Mouse (Mus musculus) erythroblast, embryonic 14.5 days (primary cell): ENCODE data around the gene Cd79a. TPM values are rescaled to one million over a fixed set of nuclear protein-coding genes. Genes with fewer than 3 reads are reported as not detected.

Experiments
- H3K27me3 ChIP-seq: 2 replicates; pipeline ENCODE4 v1.6.1; 2012; ENCODE audit warnings: inconsistent platforms; ENCODE audit not compliant: control insufficient read depth
- H3K36me3 ChIP-seq: 2 replicates; pipeline ENCODE4 v1.6.1; 2012; ENCODE audit warnings: mild to moderate bottlenecking, inconsistent platforms; ENCODE audit not compliant: control insufficient read depth
- H3K4me1 ChIP-seq: 2 replicates; pipeline ENCODE4 v1.6.1; 2012; ENCODE audit warnings: inconsistent platforms; ENCODE audit not compliant: control insufficient read depth
- H3K4me3 ChIP-seq: replicated peaks from 2 replicates; pipeline ENCODE3; 2012; ENCODE audit warnings: moderate library complexity, mild to moderate bottlenecking, inconsistent platforms
- H3K9me3 ChIP-seq: 2 replicates; pipeline ENCODE4 v1.6.1; 2012; ENCODE audit warnings: low read length, inconsistent platforms, mixed read lengths; ENCODE audit not compliant: control insufficient read depth
- GATA1 ChIP-seq: IDR thresholded peaks from 2 replicates; pipeline ENCODE4 v1.6.1; 2012; ENCODE audit warnings: low read length, inconsistent platforms, mixed read lengths
- TAL1 ChIP-seq: IDR thresholded peaks from 3 replicates; pipeline ENCODE4 v1.6.1; 2012; ENCODE audit warnings: low read length, inconsistent platforms, mixed read lengths
- polyA plus RNA-seq: library from polyadenylated mRNA; stranded (reverse); fragments of >175 nt; gene quantifications from 2 replicates; pipeline ENCODE4 v1.2.3, GENCODE M21; 2012

Gene Cd79a
- 0.08 and 0.10 TPM in 2 replicates for polyA plus RNA-seq

- Histone ChIP-seq H3K9me3 (no peaks in the 10 kb centered on the region), H3K4me3 (no peak within 1 kb of the TSS), H3K4me1 (peaks cover 20% of the 10 kb centered on the region), H3K27me3 (no peaks in the 10 kb centered on the region), H3K36me3 (peaks cover 2% of the 10 kb centered on the region)
- TF ChIP-seq TAL1 (no peak), GATA1 (no peak)
These were observed at the start of gene Cd79a for GRCm38 (mm10) chr7:24897224-24897623. TSS of gene Cd79a (plus strand) at chr7:24897381.

GRCm38 (mm10) chr7:24850162-24850561 is 47.0 kb upstream of the Cd79a start:
- Histone ChIP-seq H3K4me1 (peaks cover 98% of the 10 kb centered on the region), H3K36me3 (peaks cover 17% of the 10 kb centered on the region), H3K27me3 (no peaks in the 10 kb centered on the region), H3K9me3 (peaks cover 5% of the 10 kb centered on the region), H3K4me3 (peak overlapping the region; percentile 67)
- TF ChIP-seq TAL1 (no peak), GATA1 (no peak)

GRCm38 (mm10) chr7:24850899-24851303 is 46.3 kb upstream of the Cd79a start:
- H3K36me3 ChIP-seq = peaks cover 17% of the 10 kb centered on the region
- TF ChIP-seq GATA1 (peak; percentile 66), TAL1 (no peak)
- H3K4me3 ChIP-seq = peak overlapping the region; percentile 67
- no peaks in the 10 kb centered on the region for H3K27me3 ChIP-seq
- peaks cover 5% of the 10 kb centered on the region for H3K9me3 ChIP-seq
- H3K4me1 ChIP-seq = peaks cover 98% of the 10 kb centered on the region

- Histone ChIP-seq H3K4me1 (peaks cover 94% of the 10 kb centered on the region), H3K9me3 (peaks cover 5% of the 10 kb centered on the region), H3K4me3 (peak overlapping the region; percentile 67), H3K27me3 (no peaks in the 10 kb centered on the region), H3K36me3 (peaks cover 17% of the 10 kb centered on the region)
- TF ChIP-seq GATA1 = no peak
- no peak for TF ChIP-seq TAL1
These were observed 45.4 kb upstream of the Cd79a start for GRCm38 (mm10) chr7:24851596-24852325.

- no peaks in the 10 kb centered on the region for H3K27me3 ChIP-seq
- peaks cover 5% of the 10 kb centered on the region for H3K9me3 ChIP-seq
- peak overlapping the region; percentile 67 for H3K4me3 ChIP-seq
- H3K36me3 ChIP-seq = peaks cover 16% of the 10 kb centered on the region
- H3K4me1 ChIP-seq = peaks cover 94% of the 10 kb centered on the region
- TF ChIP-seq TAL1 (peak; percentile 89), GATA1 (peak; percentile 80)
These were observed 44.5 kb upstream of the Cd79a start for GRCm38 (mm10) chr7:24852557-24853232.

GRCm38 (mm10) chr7:24853233-24853563 is 44.0 kb upstream of the Cd79a start:
- Histone ChIP-seq H3K27me3 (no peaks in the 10 kb centered on the region), H3K4me1 (peaks cover 94% of the 10 kb centered on the region), H3K36me3 (peaks cover 16% of the 10 kb centered on the region), H3K9me3 (peaks cover 5% of the 10 kb centered on the region), H3K4me3 (peak overlapping the region; percentile 67)
- TF ChIP-seq GATA1 (no peak), TAL1 (no peak)

GRCm38 (mm10) chr7:24853695-24854094 is 43.5 kb upstream of the Cd79a start:
- Histone ChIP-seq H3K4me1 (peaks cover 96% of the 10 kb centered on the region), H3K9me3 (peaks cover 5% of the 10 kb centered on the region), H3K36me3 (peaks cover 16% of the 10 kb centered on the region), H3K27me3 (no peaks in the 10 kb centered on the region), H3K4me3 (peak overlapping the region; percentile 67)
- no peak for TF ChIP-seq GATA1
- TF ChIP-seq TAL1 = no peak

- no peak for TF ChIP-seq GATA1
- no peak for TF ChIP-seq TAL1
- Histone ChIP-seq H3K36me3 (peaks cover 19% of the 10 kb centered on the region), H3K4me1 (peaks cover 96% of the 10 kb centered on the region), H3K4me3 (no peak overlapping the region), H3K9me3 (peaks cover 9% of the 10 kb centered on the region), H3K27me3 (peaks cover 3% of the 10 kb centered on the region; the same call in 1 of the 2 replicates)
These were observed 40.6 kb upstream of the Cd79a start for GRCm38 (mm10) chr7:24856460-24857120.

- H3K4me1 ChIP-seq = peaks cover 81% of the 10 kb centered on the region
- peaks cover 4% of the 10 kb centered on the region for H3K27me3 ChIP-seq
- H3K4me3 ChIP-seq = peak overlapping the region; percentile 41
- peaks cover 14% of the 10 kb centered on the region for H3K36me3 ChIP-seq
- peaks cover 9% of the 10 kb centered on the region for H3K9me3 ChIP-seq
- TF ChIP-seq TAL1 (peak; percentile 88), GATA1 (peak; percentile 91)
These were observed 37.9 kb upstream of the Cd79a start for GRCm38 (mm10) chr7:24859234-24859633.
